Mouse (Mus musculus): Measurements from ENCODE around the gene Zfp639.
A peak's percentile ranks its signal among the peaks of the same experiment; 100 is the strongest.

The Zfp639 gene

GRCm38 (mm10) chr3:32505841-32506240 is 4.2 kb upstream of the Zfp639 start:
- no peak for DNase-seq (ENCODE audit: low spot score)

GRCm38 (mm10) chr3:32506366-32507225 is 3.5 kb upstream of the Zfp639 start:
- no peak for DNase-seq (ENCODE audit: low spot score)

GRCm38 (mm10) chr3:32508666-32509324 is 1.3 kb upstream of the Zfp639 start:
- DNase-seq (ENCODE audit: low spot score), result peak; percentile 32

- DNase-seq (ENCODE audit: low spot score), result peak; percentile 96
Observed at GRCm38 (mm10) chr3:32510375-32511190, 524 bp downstream of the Zfp639 start.

- no peak for DNase-seq (ENCODE audit: low spot score)
Observed at GRCm38 (mm10) chr3:32511191-32511550, 1.1 kb downstream of the Zfp639 start.

GRCm38 (mm10) chr3:32512686-32513284 is 2.7 kb downstream of the Zfp639 start:
- DNase-seq (ENCODE audit: low spot score), result no peak

- no peak for DNase-seq (ENCODE audit: low spot score)
Observed at GRCm38 (mm10) chr3:32513528-32513927, 3.5 kb downstream of the Zfp639 start.

- no peak for DNase-seq (ENCODE audit: low spot score)
Observed at GRCm38 (mm10) chr3:32527181-32527580, 17.1 kb downstream of the Zfp639 start.

GRCm38 (mm10) chr3:32529303-32529898 is 19.3 kb downstream of the Zfp639 start, which contains the start of gene Mfn1:
TSS of gene Mfn1 (plus strand) at chr3:32529465.
- DNase-seq (ENCODE audit: low spot score), result peak; percentile 91

GRCm38 (mm10) chr3:32530041-32530440 is 20.0 kb downstream of the Zfp639 start:
- DNase-seq (ENCODE audit: low spot score), result no peak

- DNase-seq (ENCODE audit: low spot score), result no peak
Observed at GRCm38 (mm10) chr3:32535692-32536091, 25.6 kb downstream of the Zfp639 start.

- no peak for DNase-seq (ENCODE audit: low spot score)
Observed at GRCm38 (mm10) chr3:32537556-32537955, 27.5 kb downstream of the Zfp639 start.

- no peak for DNase-seq (ENCODE audit: low spot score)
Observed at GRCm38 (mm10) chr3:32538091-32538490, 28.0 kb downstream of the Zfp639 start.

- DNase-seq (ENCODE audit: low spot score), result no peak
Observed at GRCm38 (mm10) chr3:32553061-32553460, 43.0 kb downstream of the Zfp639 start.

GRCm38 (mm10) chr3:32563401-32563800 is 53.3 kb downstream of the Zfp639 start:
- DNase-seq (ENCODE audit: low spot score), result no peak
